Mouse (Mus musculus) spleen, postnatal 4 days (tissue): Measurements from ENCODE around the gene Olfr1013.

Experiments
- DNase-seq, 2 experiments: peaks; one replicate each; pipeline ENCODE4 v3.0.0; 2022; ENCODE audit warnings: low spot score in 2 of 2

Gene Olfr1013

DNA sequence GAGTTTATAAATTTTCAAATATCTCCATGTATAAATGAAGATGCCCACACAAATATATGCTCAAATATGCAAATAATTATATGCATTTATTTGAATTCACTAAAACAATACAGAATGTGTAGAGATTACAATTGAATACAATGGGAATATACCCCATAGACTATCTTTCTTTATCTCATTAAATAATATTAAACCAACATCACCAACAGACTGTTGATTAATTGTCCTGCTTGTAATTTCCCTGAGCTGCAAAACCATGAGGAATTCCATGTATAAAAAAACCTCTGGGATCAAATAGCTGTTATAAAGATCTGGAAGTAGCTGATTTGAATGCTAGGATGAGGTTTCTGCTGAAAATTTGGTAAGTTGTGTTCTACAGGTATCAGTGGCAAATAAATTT is at the start of gene Olfr1013:
TSS of gene Olfr1013 (plus strand) at position 301 of the 400 bp plus-strand sequence.
- DNase-seq = no peak

DNA sequence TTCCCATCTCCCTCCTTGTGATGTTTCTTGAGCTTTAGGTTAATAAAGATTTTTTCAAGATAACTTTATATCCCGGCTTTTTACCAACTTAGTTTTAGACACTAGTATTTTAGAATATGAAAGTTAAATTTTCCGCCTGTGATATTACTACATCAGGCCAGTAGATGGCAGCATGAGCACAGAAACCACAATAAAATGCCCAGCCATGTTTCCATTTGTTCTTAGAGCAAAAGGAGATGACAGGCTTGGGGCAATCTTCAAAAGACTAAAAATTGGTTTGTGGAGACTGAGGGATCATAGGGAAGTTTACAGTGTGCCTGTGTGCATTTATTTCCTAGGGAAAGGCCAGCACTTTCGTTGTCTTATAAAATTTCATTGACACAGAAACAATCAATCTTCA is 41.1 kb upstream of the Olfr1013 start:
- DNase-seq = no peak

- no peak for DNase-seq
These were observed 13.1 kb upstream of the Olfr1013 start for GRCm38 (mm10) chr2:85753822-85754221.

- no peak for DNase-seq
These were observed 4.2 kb upstream of the Olfr1013 start, which contains the start of gene Olfr1012 for GRCm38 (mm10) chr2:85762666-85763065. Olfr1012 (minus strand) TSS chr2:85762766.

DNA sequence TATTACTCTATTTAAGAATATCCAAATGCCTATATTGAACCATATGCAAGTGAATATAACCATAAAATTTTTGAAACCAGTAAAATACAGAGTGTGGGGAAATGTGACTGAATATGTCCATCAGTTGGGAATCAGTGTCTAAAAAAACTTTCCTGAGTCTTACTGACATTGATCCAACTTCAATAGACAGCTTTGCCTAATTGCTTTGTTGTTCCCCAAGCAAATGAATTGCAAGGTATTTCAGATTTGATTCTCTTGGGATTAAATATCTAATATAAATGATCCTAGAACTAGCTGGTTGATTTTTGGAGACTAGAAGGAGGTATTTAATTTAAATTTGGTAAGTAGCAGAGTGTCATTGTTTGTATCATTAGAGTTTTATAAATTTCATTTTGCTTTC is 5.5 kb downstream of the Olfr1013 start, which contains the start of gene Olfr1014:
TSS of gene Olfr1014 (plus strand) at position 301 of the 400 bp plus-strand sequence.
- no peak for DNase-seq

GRCm38 (mm10) chr2:85781717-85782116 is 14.8 kb downstream of the Olfr1013 start, which contains the start of gene Olfr1015:
Olfr1015 (plus strand) TSS chr2:85782017.
- no peak for DNase-seq

- no peak for DNase-seq
These were observed 25.4 kb downstream of the Olfr1013 start for GRCm38 (mm10) chr2:85792331-85792730.

- no peak for DNase-seq
These were observed 35.5 kb downstream of the Olfr1013 start, which contains the start of gene Olfr1016 for GRCm38 (mm10) chr2:85802444-85802843. Olfr1016 (minus strand) TSS chr2:85802544.

DNA sequence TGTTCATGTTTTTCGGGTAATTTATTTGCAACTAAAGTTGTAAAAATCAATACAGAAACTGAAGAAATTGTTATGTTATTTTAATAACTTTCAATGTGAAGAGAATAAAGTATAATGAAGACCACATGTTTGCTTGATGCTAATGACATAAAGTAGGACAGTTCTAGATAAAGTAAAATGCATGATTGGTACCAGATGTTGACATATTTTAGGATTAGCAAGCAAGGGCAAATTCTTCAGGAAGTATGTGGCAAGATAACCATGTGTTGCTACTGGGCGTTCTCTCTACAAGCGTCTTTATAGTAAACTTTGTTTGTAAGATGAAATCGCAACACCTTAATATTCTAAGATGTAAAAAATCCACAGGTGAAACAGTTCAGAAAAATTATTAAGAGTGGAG is 37.6 kb downstream of the Olfr1013 start:
- no peak for DNase-seq

- no peak for DNase-seq
These were observed 51.3 kb downstream of the Olfr1013 start, which contains the start of gene Olfr1018 for GRCm38 (mm10) chr2:85818179-85818578. Olfr1018 (plus strand) TSS chr2:85818479.
